8 mouse cellular contexts compared by ENCODE assay signal in the genomic region with DNA sequence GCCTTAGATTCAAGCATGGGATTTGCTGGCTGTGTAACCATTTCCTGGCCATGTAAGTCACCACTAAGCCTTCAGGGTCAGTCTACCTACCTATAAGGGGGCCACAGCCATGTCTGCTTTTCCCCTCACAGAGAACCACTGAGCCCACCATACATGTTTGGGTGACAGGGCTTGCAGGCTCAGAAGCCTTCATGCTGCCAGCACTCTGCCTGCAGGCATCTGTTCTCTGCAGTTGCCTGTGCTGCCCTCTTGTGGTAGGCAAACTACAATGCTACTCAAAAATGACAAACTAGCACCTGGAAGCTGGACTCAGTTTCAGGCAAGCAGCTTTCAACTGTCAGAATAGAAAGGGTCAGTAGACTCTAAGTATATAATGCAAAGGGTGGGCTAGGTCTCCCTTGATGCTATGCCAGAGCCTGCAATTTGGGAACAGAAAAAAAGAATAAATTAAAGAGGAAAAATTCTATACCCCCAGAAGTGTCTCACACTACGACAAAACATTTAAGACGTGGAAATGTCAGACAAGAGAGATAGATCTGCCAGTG.
DNase-seq lines count a peak whose midpoint lies in the region; ATAC-seq lines count a peak whose summit lies in the region.

No protein-coding gene starts in this region.

- peak; percentile 12 to 34 for DNase-seq in CD8-positive naive resting alpha-beta T cell, adult 2 months (ENCODE audit: low read depth in 2 of 2, low spot score in 2 of 2)
- peak; percentile 66 for DNase-seq in R1 (ENCODE audit: low read depth, low spot score)
- peak; percentile 79 to 88 for DNase-seq in cerebellum, postnatal 25 days
- peak; percentile 39 to 66 for DNase-seq in layer of hippocampus, adult 8-10 months (ENCODE audit: low spot score in 2 of 2)
- DNase-seq in lung, postnatal 36 days = peak; percentile 76
- peak; percentile 84 to 85 for DNase-seq in right cerebral cortex, postnatal 10 days (ENCODE audit: low spot score in 2 of 2)

- peak; percentile 52 for ATAC-seq in granulocyte monocyte progenitor cell, adult 5-6 weeks (replicated peaks; ENCODE audit: poor library complexity, severe bottlenecking)
- no peak for ATAC-seq in activated CD4-positive, CD25-positive, alpha-beta regulatory T cell, adult 4 months

Comparison
In these comparisons a context has a peak if more than half of its experiments do, and no peak if none do; other contexts are left out.
1. DNase-seq: peak in every context shown above with its lines; median percentile 84 in right cerebral cortex, postnatal 10 days; 84 in cerebellum, postnatal 25 days; 76 in lung, postnatal 36 days; 66 in R1; 52 in layer of hippocampus, adult 8-10 months; 23 in CD8-positive naive resting alpha-beta T cell, adult 2 months.